Mouse (Mus musculus) urinary bladder, postnatal 25 days (tissue): Measurements from ENCODE around the gene Agrp.
"Not testable (repeated sequence)": the region's sequence is repeated elsewhere in the genome, so short reads cannot be mapped to it uniquely, and the experiment has no call there.

ENCODE experiments used
- DNase-seq: peaks from one replicate; pipeline ENCODE4 v3.0.0; 2022; ENCODE audit warnings: low spot score

Gene Agrp

DNA sequence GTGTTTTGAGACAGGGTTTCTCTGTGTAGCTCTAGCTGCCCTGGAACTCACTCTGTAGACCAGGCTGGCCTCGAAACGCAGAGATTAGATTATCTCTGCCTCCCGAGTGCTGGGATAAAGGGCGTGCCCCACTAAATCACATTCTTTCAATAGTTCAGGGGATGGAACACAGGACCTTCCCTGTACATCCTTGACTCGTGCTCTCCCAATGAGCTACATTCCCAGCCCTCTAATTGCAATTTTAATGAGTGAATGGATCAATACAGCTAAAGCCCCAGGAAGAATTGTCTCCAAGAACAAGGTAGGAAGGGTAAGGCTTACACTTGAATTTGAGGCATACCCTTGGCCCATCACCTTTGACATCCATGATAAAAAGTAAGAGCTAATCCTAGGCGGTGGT is 38.4 kb downstream of the Agrp start:
- DNase-seq, result no peak

DNA sequence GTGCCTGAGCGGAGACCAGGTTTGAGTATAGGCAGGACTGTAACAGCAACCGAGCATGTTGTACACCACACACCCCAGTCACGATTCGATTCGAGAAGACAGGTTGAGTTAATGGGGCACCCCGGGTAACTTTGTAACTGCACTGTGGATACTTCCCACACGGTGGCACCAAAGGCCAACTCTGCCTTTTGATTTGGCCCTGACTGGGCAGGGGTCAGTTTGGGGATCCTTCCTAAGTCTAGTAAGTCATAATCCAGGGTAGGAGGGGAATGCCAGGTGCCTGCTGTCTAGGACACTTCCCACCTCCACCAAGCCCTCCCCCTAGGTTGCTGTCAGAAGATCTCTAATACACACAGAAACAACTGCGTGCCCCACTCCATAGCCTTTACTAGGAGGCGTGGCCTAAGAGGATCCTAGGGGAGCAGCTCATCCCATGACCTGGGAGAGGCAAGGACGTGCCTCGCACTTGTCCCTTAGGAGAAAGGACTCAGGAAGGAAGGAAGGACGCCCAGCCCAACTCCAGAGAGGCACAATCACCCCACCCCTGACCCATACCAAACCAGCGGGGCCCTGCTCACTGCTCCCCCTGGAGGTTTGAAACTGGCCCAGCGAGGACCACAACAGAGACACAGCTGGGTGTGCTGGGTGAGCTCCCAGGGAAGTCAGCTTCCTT is 40.7 kb downstream of the Agrp start:
- DNase-seq, result peak; percentile 67

GRCm38 (mm10) chr8:105594451-105595242 is 42.5 kb downstream of the Agrp start:
- no peak for DNase-seq

DNA sequence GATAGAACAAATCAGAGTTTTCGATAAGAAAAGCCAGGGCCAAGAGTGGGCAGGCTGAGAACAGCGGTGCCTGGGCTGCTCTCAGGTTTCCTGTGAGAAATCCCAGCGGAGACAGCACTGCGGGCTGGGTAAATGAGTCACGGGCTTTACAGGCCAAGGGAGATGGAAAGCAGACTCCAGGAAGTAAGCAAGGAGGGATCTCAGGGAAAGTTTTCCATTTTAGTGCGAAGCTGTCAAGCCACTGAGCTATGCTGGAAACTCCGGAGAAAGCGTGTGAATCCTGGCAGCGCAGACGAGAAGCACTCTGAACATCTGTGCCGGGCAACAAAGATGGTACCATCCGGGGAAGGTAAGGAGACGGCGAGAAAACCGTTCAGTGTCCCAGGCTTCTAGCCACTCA is 43.3 kb downstream of the Agrp start:
- DNase-seq, result peak; percentile 19

GRCm38 (mm10) chr8:105592431-105592830 is 44.8 kb downstream of the Agrp start:
- DNase-seq, result no peak

DNA sequence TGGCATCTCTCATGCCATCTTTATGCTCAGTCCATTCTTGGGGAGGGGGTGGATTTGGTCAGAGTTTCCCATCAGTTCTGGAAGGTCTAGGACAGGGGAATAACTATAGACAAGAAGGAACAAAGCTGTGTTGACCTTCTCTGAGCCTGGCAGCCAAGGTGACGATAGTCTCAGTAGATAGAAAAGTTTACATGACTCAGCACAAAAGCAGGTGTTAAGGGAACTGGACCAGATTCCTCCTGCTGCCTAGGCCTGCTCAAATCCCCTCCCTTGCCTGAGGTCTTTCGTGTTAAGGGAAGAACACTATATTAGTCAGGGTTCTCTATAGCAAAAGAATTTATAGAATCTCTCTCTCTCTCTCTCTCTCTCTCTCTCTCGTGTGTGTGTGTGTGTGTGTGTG is 57.5 kb downstream of the Agrp start:
- no peak for DNase-seq

DNA sequence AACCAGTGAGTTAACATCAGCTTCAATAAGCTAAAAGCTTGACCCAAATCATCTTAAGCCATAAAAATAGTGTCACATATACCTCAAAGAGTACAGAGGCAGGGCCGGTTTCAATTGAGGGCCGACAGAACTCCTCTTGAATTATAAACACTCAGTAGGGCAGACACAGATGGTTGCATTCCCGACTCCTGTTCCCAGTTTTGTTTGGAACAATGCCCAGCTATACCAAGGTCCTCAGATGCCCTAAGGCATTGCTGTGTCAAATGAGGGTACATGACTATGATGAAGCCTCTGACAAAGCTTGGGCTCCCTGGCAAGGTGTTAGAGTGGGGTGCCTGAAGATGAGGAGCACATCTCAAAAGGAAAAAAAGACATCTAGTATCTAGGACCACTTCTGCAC is 61.7 kb downstream of the Agrp start:
- DNase-seq, result no peak

GRCm38 (mm10) chr8:105574741-105575140 is 62.5 kb downstream of the Agrp start:
- no peak for DNase-seq

GRCm38 (mm10) chr8:105573427-105573826 is 63.8 kb downstream of the Agrp start:
- DNase-seq, result no peak

GRCm38 (mm10) chr8:105571810-105572209 is 65.4 kb downstream of the Agrp start:
- DNase-seq, result no peak

- no peak for DNase-seq
These were observed 70.2 kb downstream of the Agrp start for GRCm38 (mm10) chr8:105566703-105567595.

- peak; percentile 97 for DNase-seq
These were observed 71.1 kb downstream of the Agrp start, which contains the start of gene Atp6v0d1 for GRCm38 (mm10) chr8:105565952-105566702. Atp6v0d1 (minus strand) TSS chr8:105566047.

DNA sequence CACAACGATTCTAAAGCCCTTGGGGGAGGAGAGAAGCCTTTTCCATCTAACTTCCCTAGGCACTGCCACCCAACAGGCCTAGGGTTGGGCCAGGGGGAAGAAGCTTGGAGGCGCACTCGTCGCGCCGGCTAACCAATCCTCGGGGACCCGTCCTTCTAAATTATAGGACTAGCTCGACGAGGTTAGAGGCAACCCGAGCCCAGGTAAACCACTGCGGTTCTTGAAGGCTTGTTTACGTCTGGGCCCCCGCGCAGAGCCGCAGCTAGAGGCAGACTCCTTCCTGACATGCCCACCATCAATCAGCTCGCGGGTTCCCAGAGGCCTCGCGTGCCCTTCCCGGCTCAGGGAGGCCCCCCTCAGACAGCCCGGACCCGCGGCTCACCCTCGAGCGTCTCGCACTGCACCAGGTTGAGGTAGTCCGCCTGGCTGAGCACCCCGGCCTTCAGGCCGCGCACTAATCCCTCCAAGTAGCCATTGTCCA is 71.8 kb downstream of the Agrp start:
- peak; percentile 14 for DNase-seq

- not testable (repeated sequence) for DNase-seq
These were observed 72.5 kb downstream of the Agrp start for GRCm38 (mm10) chr8:105564573-105565229.

DNA sequence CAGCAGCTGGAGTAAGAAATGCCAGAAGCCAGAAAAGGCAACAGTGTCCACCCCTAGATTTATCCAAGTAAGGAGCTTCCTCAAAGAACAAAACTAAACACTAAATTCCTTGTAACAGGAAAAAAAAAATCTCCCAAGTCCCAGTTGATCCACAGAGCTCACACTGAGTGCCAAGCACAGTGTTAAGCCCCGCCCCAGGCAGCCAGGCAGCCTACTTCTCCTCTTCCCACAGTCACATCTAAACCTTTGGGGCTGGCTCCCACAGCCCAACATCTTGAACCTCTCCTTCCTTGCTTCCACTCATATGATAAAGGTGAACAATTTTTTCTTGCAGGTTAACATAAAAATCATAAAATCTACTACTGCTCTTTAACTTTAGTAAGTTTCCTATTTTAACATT is 73.3 kb downstream of the Agrp start:
- DNase-seq, result no peak

DNA sequence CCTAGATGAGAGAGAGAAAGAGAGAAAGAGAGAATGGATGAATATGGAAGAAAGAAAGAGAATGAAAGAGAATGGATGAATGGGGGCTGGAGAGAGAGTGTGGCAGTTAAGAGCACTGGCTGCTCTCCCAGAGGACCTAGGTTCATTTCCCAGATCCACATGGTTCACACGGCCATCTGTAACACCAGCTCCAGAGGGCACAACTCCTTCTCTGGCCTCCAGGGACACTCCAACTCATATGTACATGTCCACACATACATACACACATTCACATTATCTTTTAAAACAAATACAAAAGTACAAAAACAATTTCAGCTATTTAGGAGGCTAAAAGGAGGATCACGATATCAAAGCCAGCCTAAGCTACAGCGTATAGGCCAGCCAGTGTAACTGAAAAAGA is 74.3 kb downstream of the Agrp start:
- no peak for DNase-seq

DNA sequence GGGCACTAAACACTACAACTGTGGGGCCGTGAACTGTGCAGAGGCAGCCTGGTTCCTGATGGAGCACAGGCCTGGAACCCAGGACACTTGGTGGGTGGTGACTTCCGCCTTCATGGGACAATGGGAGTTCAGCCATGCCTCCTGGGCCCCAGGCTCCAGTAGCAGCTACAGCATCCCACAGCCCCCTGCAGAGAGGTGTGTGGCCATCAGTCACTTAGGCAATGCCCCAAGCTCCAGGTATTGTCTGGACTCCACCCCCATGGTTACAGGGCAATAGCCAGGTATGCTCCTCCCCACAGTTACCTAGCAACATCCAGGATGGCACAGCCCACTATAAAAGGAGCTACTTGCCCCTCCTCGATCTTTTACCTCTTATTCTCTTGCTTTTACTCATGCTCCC is 82.0 kb downstream of the Agrp start:
- DNase-seq, result no peak

DNA sequence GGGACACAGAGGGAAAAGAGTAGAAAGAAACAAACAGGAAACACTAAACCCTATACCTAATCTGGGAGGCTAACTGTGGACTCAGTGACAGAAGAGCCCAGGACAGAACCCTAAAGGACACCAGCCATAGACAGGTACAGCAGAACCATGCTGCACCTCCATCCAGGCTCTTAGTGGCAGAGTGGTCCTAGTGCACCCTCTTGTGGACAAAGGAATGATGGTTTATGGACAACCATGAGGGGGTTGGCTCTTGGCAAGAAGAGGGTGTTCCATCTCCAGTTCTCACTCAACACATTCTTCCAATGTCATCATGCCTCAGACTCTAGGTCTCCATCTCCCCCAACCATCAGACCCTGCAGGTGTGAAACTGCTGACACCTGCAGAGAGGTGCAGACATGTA is 83.1 kb downstream of the Agrp start:
- peak; percentile 55 for DNase-seq

DNA sequence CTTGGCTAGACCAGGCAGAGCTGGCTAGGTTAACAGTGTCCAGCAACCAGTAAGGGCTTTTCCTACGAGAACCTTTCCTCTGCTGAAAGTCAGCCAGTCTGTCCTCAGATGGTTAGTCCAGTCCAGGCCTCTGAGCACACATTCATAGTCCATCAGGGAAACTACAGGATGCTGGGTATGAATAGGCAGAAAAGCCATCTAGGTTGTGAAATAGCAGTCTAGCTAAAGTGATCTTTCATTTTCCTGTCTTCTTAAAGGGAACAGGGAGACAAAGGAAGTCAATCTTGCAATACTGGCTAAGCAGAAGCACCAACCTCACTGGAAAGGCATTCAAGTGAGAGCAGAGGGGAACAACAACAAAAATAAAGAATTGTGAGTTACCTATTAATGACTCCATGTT is 84.4 kb downstream of the Agrp start:
- no peak for DNase-seq

GRCm38 (mm10) chr8:105552032-105552431 is 85.2 kb downstream of the Agrp start:
- DNase-seq, result no peak

DNA sequence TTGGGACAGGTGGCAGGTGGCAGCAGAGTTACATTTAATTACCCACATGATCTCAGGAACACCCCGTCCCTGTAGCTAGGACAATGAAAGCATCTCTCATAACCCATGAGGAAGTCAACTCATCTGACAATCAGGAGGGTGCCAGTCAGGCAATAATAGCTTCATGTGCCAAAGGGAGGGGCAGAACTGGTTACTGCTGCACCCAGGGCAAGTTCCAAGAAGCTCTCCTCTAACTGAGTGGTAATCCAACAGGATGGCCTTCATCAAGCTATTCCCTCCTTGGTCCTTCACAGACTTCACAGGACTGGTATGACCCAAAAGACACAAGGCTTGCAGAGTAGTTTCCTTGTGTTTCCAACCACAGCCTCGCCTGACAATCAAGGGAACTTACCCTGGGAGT is 87.1 kb downstream of the Agrp start:
- DNase-seq, result no peak
